Mouse (Mus musculus): Measurements from ENCODE around the gene Ttll13. TPM values are rescaled to one million over a fixed set of nuclear protein-coding genes. Genes with fewer than 3 reads are reported as not detected.
A peak's percentile ranks its signal among the peaks of the same experiment; 100 is the strongest.

Ttll13 gene
- total and polyA plus RNA-seq, 2 experiments from 2014 or later = 0.48 to 1.4 TPM

GRCm38 (mm10) chr7:80227065-80227464 lies 19.1 kb upstream of the Ttll13 start:
- Histone ChIP-seq H3K9ac (no peak overlapping the region), H3K4me1 (ENCODE audit: insufficient read depth) (no peaks in the 10 kb centered on the region), H3K27me3 (ENCODE audit: insufficient read depth, low read length) (no peaks in the 10 kb centered on the region; the same call in 1 of the 2 replicates), H3K4me3 (ENCODE audit: low read depth, low read length) (no peak overlapping the region), H3K36me3 (ENCODE audit: insufficient read depth) (peaks cover 43% of the 10 kb centered on the region), H3K27ac (ENCODE audit: low read depth, low read length) (no peak overlapping the region), H3K9me3 (ENCODE audit: low read length) (no peaks in the 10 kb centered on the region), H3K4me2 (ENCODE audit: low read depth) (no peak overlapping the region)
- peak; percentile 21; the same call in 1 of the 2 replicates for TF ChIP-seq CTCF (IDR thresholded peaks at IDR 0.05; ENCODE audit: low read depth)
- ATAC-seq (no peak), DNase-seq (no peak)
- whole genome bisulfite sequencing = 98% methylated on average over 4 of the region's 4 CpGs

- H3K9me3 ChIP-seq (ENCODE audit: low read length) = no peaks in the 10 kb centered on the region
- no peaks in the 10 kb centered on the region; the same call in 1 of the 2 replicates for H3K27me3 ChIP-seq (ENCODE audit: insufficient read depth, low read length)
- no peak for ATAC-seq
- H3K27ac ChIP-seq (ENCODE audit: low read depth, low read length) = no peak overlapping the region
- no peak for TF ChIP-seq CTCF (IDR thresholded peaks at IDR 0.05; ENCODE audit: low read depth)
- H3K4me2 ChIP-seq (ENCODE audit: low read depth) = no peak overlapping the region
- peaks cover 22% of the 10 kb centered on the region for H3K36me3 ChIP-seq (ENCODE audit: insufficient read depth)
- no peak overlapping the region for H3K9ac ChIP-seq
- H3K4me3 ChIP-seq (ENCODE audit: low read depth, low read length) = no peak overlapping the region
- no peak for DNase-seq
- WGBS = 56% methylated on average over 6 of the region's 6 CpGs
- H3K4me1 ChIP-seq (ENCODE audit: insufficient read depth) = 0 out of 2 replicates have a peak, but pooled peaks cover 3% of the 10 kb centered on the region
These were observed 16.0 kb upstream of the Ttll13 start for GRCm38 (mm10) chr7:80230196-80230595.

- under 1% methylated on average over 29 of the region's 29 CpGs for WGBS
These were observed 14.1 kb upstream of the Ttll13 start for GRCm38 (mm10) chr7:80231971-80232488.

GRCm38 (mm10) chr7:80232489-80233029 lies 13.6 kb upstream of the Ttll13 start, which contains the start of the genes Cib1 and Gdpgp1:
Gene Cib1, minus strand, starts transcription at chr7:80232813.
Gene Gdpgp1, plus strand, starts transcription at chr7:80232865.
- H3K4me3 ChIP-seq (ENCODE audit: low read depth, low read length) = peak within 1 kb of the TSS; percentile 84
- H3K4me1 ChIP-seq (ENCODE audit: insufficient read depth) = 0 out of 2 replicates have a peak, but pooled peaks cover 3% of the 10 kb centered on the region
- H3K27me3 ChIP-seq (ENCODE audit: insufficient read depth, low read length) = no peaks in the 10 kb centered on the region; the same call in 1 of the 2 replicates
- peak within 1 kb of the TSS; percentile 59; the same call in 1 of the 2 replicates for H3K27ac ChIP-seq (ENCODE audit: low read depth, low read length)
- no peak for TF ChIP-seq CTCF (IDR thresholded peaks at IDR 0.05; ENCODE audit: low read depth)
- peak; percentile 98 for ATAC-seq
- peaks cover 4% of the 10 kb centered on the region; the same call in 1 of the 2 replicates for H3K36me3 ChIP-seq (ENCODE audit: insufficient read depth)
- 4% methylated on average over 50 of the region's 56 CpGs for WGBS
- H3K9ac ChIP-seq = peak within 1 kb of the TSS; percentile 65
- DNase-seq = peak; percentile 98
- H3K4me2 ChIP-seq (ENCODE audit: low read depth) = peak within 1 kb of the TSS; percentile 90
- no peaks in the 10 kb centered on the region for H3K9me3 ChIP-seq (ENCODE audit: low read length)

More at GRCm38 (mm10) chr7:80231971-80232488, 14.1 kb upstream of the Ttll13 start:
- no peak for TF ChIP-seq CTCF (IDR thresholded peaks at IDR 0.05; ENCODE audit: low read depth)
- ATAC-seq (peak; percentile 12; the same call in 1 of the 2 replicates), DNase-seq (no peak)
- H3K9ac ChIP-seq = peak overlapping the region; percentile 65
- H3K27ac ChIP-seq (ENCODE audit: low read depth, low read length) = no peak overlapping the region
- no peaks in the 10 kb centered on the region; the same call in 1 of the 2 replicates for H3K27me3 ChIP-seq (ENCODE audit: insufficient read depth, low read length)
- H3K36me3 ChIP-seq (ENCODE audit: insufficient read depth) = peaks cover 10% of the 10 kb centered on the region; the same call in 1 of the 2 replicates
- H3K9me3 ChIP-seq (ENCODE audit: low read length) = no peaks in the 10 kb centered on the region
- H3K4me2 ChIP-seq (ENCODE audit: low read depth) = peak overlapping the region; percentile 90
- 0 out of 2 replicates have a peak, but pooled peaks cover 3% of the 10 kb centered on the region for H3K4me1 ChIP-seq (ENCODE audit: insufficient read depth)
- H3K4me3 ChIP-seq (ENCODE audit: low read depth, low read length) = peak overlapping the region; percentile 84

DNA sequence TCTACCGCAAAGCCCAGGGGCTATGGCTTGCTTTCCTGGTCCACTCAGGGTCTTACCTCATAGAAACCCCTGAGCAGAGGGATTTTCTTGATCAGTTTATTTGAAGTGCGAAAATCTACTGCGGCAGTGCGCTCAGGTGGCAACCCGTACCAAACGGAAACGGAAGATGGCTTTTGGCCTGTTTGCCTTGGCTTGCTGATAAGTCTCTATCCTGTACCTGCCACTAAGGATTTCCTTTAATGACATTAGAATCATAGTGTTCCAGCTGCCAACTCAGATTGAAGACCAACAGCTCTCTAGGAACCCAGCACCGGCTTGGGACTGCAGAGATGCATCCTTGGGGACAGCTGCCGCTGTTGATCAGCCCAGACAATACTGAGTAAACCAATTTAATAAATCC lies 12.4 kb upstream of the Ttll13 start:
- DNase-seq (no peak), ATAC-seq (no peak)
- peak overlapping the region; percentile 90; the same call in 1 of the 2 replicates for H3K4me2 ChIP-seq (ENCODE audit: low read depth)
- no peak for TF ChIP-seq CTCF (IDR thresholded peaks at IDR 0.05; ENCODE audit: low read depth)
- H3K27me3 ChIP-seq (ENCODE audit: insufficient read depth, low read length) = no peaks in the 10 kb centered on the region; the same call in 1 of the 2 replicates
- no peaks in the 10 kb centered on the region for H3K9me3 ChIP-seq (ENCODE audit: low read length)
- WGBS = 77% methylated on average over 9 of the region's 9 CpGs
- no peak overlapping the region for H3K9ac ChIP-seq
- H3K4me3 ChIP-seq (ENCODE audit: low read depth, low read length) = no peak overlapping the region
- H3K36me3 ChIP-seq (ENCODE audit: insufficient read depth) = peaks cover 7% of the 10 kb centered on the region
- H3K27ac ChIP-seq (ENCODE audit: low read depth, low read length) = no peak overlapping the region
- 0 out of 2 replicates have a peak, but pooled peaks cover 3% of the 10 kb centered on the region for H3K4me1 ChIP-seq (ENCODE audit: insufficient read depth)

DNA sequence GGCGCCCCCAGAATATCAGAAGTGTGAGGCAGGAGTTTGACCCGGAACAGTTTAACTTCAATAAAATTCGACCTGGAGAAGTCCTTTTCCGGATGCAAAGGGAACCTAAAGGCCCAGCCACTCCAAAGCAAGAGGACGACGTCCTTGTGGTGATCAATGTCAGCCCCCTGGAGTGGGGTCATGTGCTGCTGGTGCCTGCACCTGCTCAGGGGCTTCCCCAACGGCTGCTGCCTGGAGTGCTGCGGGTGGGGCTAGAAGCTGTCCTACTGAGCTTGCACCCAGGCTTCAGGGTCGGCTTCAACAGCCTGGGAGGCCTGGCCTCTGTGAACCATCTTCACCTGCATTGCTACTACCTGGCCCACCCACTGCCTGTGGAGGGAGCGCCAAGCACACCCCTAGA lies 7.6 kb upstream of the Ttll13 start:
- 87% methylated on average over 10 of the region's 10 CpGs for WGBS

DNA sequence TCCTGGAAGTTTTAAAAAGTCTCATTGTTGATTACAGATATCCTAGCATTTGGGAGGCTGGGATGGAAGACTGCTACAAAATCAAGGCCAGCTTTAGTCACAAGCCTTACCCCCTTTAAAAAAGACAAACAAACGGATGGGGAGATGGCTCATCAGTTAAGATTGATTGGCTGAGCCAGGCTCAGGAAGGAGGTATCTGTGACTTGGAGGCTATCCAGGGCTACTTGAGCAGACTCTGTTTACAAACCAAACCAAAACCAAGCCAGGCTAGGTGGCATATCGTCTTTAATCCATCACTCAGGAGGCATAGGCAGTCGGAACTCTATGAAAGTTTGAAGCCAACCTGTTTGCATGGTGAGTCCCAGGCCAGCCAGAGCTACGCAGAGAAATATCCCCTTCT lies 4.5 kb upstream of the Ttll13 start:
- Histone ChIP-seq H3K9ac (no peak overlapping the region), H3K36me3 (ENCODE audit: insufficient read depth) (peaks cover 17% of the 10 kb centered on the region), H3K9me3 (ENCODE audit: low read length) (no peaks in the 10 kb centered on the region), H3K4me3 (ENCODE audit: low read depth, low read length) (no peak overlapping the region), H3K27ac (ENCODE audit: low read depth, low read length) (no peak overlapping the region), H3K4me1 (ENCODE audit: insufficient read depth) (no peaks in the 10 kb centered on the region), H3K4me2 (ENCODE audit: low read depth) (no peak overlapping the region), H3K27me3 (ENCODE audit: insufficient read depth, low read length) (no peaks in the 10 kb centered on the region)
- no peak for TF ChIP-seq CTCF (IDR thresholded peaks at IDR 0.05; ENCODE audit: low read depth)
- ATAC-seq (no peak), DNase-seq (no peak)
- 91% methylated on average over 4 of the region's 4 CpGs for WGBS

More for the DNA sequence above, 7.6 kb upstream of the Ttll13 start:
- Histone ChIP-seq H3K27ac (ENCODE audit: low read depth, low read length) (no peak overlapping the region), H3K4me2 (ENCODE audit: low read depth) (no peak overlapping the region), H3K9ac (no peak overlapping the region), H3K27me3 (ENCODE audit: insufficient read depth, low read length) (no peaks in the 10 kb centered on the region), H3K9me3 (ENCODE audit: low read length) (no peaks in the 10 kb centered on the region), H3K36me3 (ENCODE audit: insufficient read depth) (peaks cover 17% of the 10 kb centered on the region), H3K4me1 (ENCODE audit: insufficient read depth) (no peaks in the 10 kb centered on the region), H3K4me3 (ENCODE audit: low read depth, low read length) (no peak overlapping the region)
- no peak for DNase-seq
- no peak for TF ChIP-seq CTCF (IDR thresholded peaks at IDR 0.05; ENCODE audit: low read depth)
- ATAC-seq = no peak
